Mouse (Mus musculus): ENCODE data around the gene Foxj1. TPM values are rescaled to one million over a fixed set of nuclear protein-coding genes. Genes with fewer than 3 reads are reported as not detected.

The Foxj1 gene
- polyA plus RNA-seq, 1 experiment from 2014 or later: 3.1 TPM

DNA sequence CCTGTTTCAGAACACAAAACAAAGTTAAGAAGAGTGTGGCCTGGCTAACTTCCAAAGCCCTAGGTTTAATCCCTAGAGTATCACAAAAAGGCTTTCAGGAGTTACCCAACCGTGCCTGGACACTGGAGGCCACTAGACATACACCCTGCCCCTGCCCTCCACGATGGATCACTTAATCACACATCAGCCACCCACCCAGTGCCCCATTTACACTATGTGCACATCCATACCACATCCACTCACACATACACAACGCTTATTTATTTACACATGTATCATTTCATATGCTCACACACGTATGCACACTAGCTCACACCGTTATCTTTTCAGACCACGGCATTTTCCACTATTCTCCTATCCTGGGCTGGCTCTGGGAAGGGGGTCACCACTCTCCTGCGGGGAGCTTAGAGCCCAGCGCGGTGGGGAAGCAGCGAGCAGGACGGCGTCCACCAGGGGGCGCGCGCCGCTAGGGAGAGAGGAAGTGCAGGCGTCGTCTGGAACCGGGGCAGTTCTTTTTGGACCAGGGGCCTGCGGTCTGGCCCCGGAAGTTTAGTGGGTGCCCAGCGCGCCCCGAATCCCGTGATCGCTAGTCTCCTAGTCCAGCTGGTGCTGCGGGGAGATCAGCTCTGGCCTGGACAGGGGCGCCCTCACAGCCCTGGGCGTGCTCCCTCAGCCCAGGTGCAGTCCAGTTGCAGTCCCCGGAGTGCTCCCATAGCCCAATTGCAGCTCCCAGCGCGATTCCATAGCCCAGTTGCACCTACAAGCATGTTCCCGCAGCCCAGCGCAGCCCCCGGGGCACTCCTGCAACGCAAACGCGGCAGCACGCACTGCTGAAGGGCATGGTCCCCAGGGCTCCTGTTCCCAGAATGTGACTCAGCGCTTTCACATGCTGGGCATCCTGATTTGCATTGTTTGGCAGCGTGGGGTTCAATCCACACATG lies 16.2 kb downstream of the Foxj1 start:
- H3K4me1 ChIP-seq (ENCODE audit: control insufficient read depth, insufficient read depth, low read length): no peaks in the 10 kb centered on the region
- peak; percentile 68 for ATAC-seq (ENCODE audit: insufficient read depth, low FRiP score, low TSS enrichment)
- H3K9me3 ChIP-seq (ENCODE audit: control insufficient read depth, low read length): no peaks in the 10 kb centered on the region
- H3K9ac ChIP-seq (ENCODE audit: low read length): peak overlapping the region; percentile 81
- no peaks in the 10 kb centered on the region for H3K36me3 ChIP-seq (ENCODE audit: control insufficient read depth, insufficient read depth, low read length)
- H3K27me3 ChIP-seq (ENCODE audit: control insufficient read depth, insufficient read depth, low read length): no peaks in the 10 kb centered on the region
- H3K27ac ChIP-seq (ENCODE audit: low read depth, low read length): no peak overlapping the region
- WGBS: 3% methylated on average over 39 of the region's 41 CpGs
- peak overlapping the region; percentile 97 for H3K4me2 ChIP-seq (ENCODE audit: low read depth)
- peak overlapping the region; percentile 37 for H3K4me3 ChIP-seq (ENCODE audit: low read depth, low read length)
- peak; percentile 88 for DNase-seq (ENCODE audit: low spot score)

DNA sequence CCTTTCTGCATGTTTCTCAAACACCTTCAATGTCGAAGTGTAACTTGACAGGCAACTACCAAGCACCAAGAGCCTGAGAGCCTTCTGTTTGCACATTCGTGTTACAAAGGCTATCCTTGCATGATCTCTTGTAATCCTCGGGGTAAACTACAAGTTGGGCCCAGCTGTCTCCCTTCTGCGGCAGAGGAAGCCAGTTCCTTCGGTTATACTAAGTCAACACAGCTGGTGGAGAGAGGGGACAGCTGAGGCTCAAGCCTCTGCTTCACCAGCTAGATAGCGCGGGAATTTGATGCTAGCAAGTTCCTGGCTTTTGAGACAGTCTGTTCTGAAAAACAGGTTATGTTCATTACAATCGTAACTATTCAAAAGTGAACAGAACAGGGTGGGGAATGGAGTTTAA lies 22.8 kb downstream of the Foxj1 start:
- no peaks in the 10 kb centered on the region for H3K27me3 ChIP-seq (ENCODE audit: control insufficient read depth, insufficient read depth, low read length)
- no peak overlapping the region for H3K4me3 ChIP-seq (ENCODE audit: low read depth, low read length)
- no peaks in the 10 kb centered on the region for H3K9me3 ChIP-seq (ENCODE audit: control insufficient read depth, low read length)
- H3K27ac ChIP-seq (ENCODE audit: low read depth, low read length): no peak overlapping the region
- no peak overlapping the region for H3K4me2 ChIP-seq (ENCODE audit: low read depth)
- no peaks in the 10 kb centered on the region for H3K36me3 ChIP-seq (ENCODE audit: control insufficient read depth, insufficient read depth, low read length)
- DNase-seq (ENCODE audit: low spot score) (no peak), ATAC-seq (ENCODE audit: insufficient read depth, low FRiP score, low TSS enrichment) (no peak)
- WGBS: 60% methylated on average over 8 of the region's 8 CpGs
- H3K9ac ChIP-seq (ENCODE audit: low read length): no peak overlapping the region
- no peaks in the 10 kb centered on the region for H3K4me1 ChIP-seq (ENCODE audit: control insufficient read depth, insufficient read depth, low read length)

DNA sequence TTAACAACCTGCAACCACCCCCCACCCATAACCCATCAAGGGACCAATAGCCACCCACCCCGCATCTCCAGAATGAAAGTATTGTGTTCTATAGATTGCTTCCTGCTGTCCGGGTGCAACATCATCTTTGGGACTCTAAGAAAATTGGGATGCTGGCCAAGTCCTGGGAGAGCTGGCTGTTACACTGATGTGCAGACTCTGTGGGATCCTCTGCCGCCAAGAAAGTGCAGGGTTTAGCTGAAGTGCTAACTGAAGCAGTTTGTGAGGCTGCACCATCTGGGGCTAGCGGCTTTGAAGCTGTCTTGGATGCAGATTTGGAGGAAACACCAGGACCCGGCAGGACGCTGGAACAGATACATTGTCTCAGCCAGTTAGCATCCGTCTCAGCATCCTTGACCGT lies 24.0 kb downstream of the Foxj1 start:
- Histone ChIP-seq H3K9ac (ENCODE audit: low read length) (no peak overlapping the region), H3K9me3 (ENCODE audit: control insufficient read depth, low read length) (no peaks in the 10 kb centered on the region), H3K36me3 (ENCODE audit: control insufficient read depth, insufficient read depth, low read length) (no peaks in the 10 kb centered on the region), H3K4me1 (ENCODE audit: control insufficient read depth, insufficient read depth, low read length) (no peaks in the 10 kb centered on the region), H3K4me2 (ENCODE audit: low read depth) (no peak overlapping the region), H3K27ac (ENCODE audit: low read depth, low read length) (no peak overlapping the region), H3K4me3 (ENCODE audit: low read depth, low read length) (no peak overlapping the region), H3K27me3 (ENCODE audit: control insufficient read depth, insufficient read depth, low read length) (no peaks in the 10 kb centered on the region)
- DNase-seq (ENCODE audit: low spot score) (no peak), ATAC-seq (ENCODE audit: insufficient read depth, low FRiP score, low TSS enrichment) (no peak)
- WGBS: 51% methylated on average over 8 of the region's 8 CpGs

DNA sequence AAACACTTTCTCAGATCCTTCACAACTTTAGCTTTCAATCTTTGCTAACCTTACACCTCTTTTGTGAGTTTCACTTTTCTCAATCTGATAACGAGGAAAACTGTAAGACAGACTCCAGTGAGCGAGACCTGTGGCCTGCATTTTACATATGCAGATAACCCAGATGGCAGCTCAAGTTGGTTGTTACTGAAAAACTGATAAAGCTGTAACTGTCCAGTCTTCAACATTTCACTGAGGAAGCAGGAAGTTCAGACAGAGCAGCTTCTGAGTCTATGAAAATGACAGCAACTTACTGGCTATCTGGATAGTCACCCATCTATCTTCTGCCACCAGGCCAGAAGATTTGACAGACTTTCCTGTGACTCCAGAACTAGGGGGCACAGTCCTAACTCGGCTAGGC lies 25.6 kb downstream of the Foxj1 start:
- H3K36me3 ChIP-seq (ENCODE audit: control insufficient read depth, insufficient read depth, low read length): peaks cover 2% of the 10 kb centered on the region; the same call in 1 of the 2 replicates
- H3K4me1 ChIP-seq (ENCODE audit: control insufficient read depth, insufficient read depth, low read length): peaks cover 4% of the 10 kb centered on the region

DNA sequence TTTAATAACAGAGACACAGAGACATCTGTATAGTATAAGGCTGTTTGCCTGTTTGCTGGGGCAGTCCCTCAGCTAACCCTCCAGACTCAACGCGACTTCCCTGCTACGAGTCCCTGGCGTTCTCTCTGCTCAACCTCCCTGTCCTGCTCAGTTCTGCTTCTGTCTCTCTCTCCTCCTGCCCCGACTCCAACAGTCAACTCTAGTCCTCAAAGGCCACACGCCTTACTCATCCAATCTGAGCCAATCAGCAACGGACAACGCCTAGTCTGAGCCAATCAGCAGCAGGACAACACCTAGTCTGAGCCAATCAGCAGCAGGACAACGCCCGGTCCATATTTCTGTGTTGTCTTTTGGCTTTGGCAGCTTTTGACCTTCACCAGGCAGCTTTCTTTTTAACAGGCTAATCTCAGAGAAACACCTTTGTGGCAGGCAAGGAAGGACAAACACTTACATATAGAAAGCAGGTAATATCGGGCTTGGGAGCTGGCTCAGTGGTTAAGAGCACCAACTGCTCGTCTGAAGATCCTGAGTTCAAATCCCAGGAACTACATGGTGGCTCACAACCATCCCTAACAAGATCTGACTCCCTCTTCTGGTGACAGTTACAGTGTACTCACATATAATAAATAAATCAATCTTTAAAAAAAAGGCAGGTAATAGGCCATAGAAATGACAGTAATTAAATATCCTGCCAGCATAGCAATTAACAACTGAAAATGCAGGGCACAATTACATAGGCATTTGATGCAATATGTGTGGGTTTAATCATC lies 27.3 kb downstream of the Foxj1 start:
- Histone ChIP-seq H3K9me3 (ENCODE audit: control insufficient read depth, low read length) (no peaks in the 10 kb centered on the region), H3K27me3 (ENCODE audit: control insufficient read depth, insufficient read depth, low read length) (no peaks in the 10 kb centered on the region), H3K36me3 (ENCODE audit: control insufficient read depth, insufficient read depth, low read length) (peaks cover 6% of the 10 kb centered on the region; the same call in 1 of the 2 replicates), H3K4me2 (ENCODE audit: low read depth) (no peak overlapping the region), H3K27ac (ENCODE audit: low read depth, low read length) (no peak overlapping the region), H3K9ac (ENCODE audit: low read length) (no peak overlapping the region), H3K4me3 (ENCODE audit: low read depth, low read length) (no peak overlapping the region), H3K4me1 (ENCODE audit: control insufficient read depth, insufficient read depth, low read length) (peaks cover 4% of the 10 kb centered on the region)
- ATAC-seq (ENCODE audit: insufficient read depth, low FRiP score, low TSS enrichment): no peak
- DNase-seq (ENCODE audit: low spot score): no peak
- WGBS: 92% methylated on average over 12 of the region's 12 CpGs

More for the DNA sequence above, 25.6 kb downstream of the Foxj1 start:
- no peak for DNase-seq (ENCODE audit: low spot score)
- Histone ChIP-seq H3K9ac (ENCODE audit: low read length) (no peak overlapping the region), H3K4me2 (ENCODE audit: low read depth) (no peak overlapping the region), H3K27ac (ENCODE audit: low read depth, low read length) (no peak overlapping the region), H3K27me3 (ENCODE audit: control insufficient read depth, insufficient read depth, low read length) (no peaks in the 10 kb centered on the region), H3K4me3 (ENCODE audit: low read depth, low read length) (no peak overlapping the region), H3K9me3 (ENCODE audit: control insufficient read depth, low read length) (no peaks in the 10 kb centered on the region)
- WGBS: 74% methylated on average over 3 of the region's 3 CpGs
- ATAC-seq (ENCODE audit: insufficient read depth, low FRiP score, low TSS enrichment): no peak

DNA sequence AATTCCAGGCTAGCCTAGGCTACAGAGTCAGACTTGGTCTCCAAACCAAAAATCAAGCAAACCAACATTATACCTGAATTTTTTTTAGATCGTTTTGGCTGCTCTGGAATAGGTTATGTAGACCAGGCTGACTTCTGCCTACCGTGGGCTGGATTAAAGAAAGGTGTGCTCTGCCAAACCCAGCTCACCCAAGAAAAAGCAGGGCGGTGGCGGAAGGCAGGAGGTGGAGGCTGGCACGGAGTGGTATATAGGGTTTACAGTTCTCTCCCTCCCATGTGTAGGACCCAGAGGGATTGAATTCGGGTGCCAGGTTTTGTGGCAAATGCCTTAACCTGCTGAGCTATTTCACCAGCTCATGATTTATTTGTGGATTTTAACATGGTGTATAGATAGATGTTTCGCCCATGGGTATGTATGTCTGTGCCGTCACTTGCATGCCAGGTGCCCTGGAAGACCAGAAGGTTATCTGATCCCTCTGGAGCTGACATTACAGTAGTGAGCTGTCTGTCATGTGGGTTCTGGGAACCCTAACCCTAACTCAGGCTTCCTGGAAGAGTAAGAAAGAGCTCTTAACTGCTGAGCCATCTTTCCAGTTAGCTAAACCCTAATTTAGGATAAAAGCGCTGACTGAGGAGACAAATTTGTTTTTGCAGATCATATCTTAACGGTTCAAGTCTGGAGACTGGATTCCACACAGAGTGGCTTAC lies 28.0 kb downstream of the Foxj1 start, which contains the start of gene Exoc7:
Gene Exoc7, minus strand, starts transcription at position 215 of the 707 bp plus-strand sequence.
- Histone ChIP-seq H3K27ac (ENCODE audit: low read depth, low read length) (no peak within 1 kb of the TSS), H3K9ac (ENCODE audit: low read length) (peak within 1 kb of the TSS; percentile 55), H3K4me2 (ENCODE audit: low read depth) (peak within 1 kb of the TSS; percentile 56), H3K27me3 (ENCODE audit: control insufficient read depth, insufficient read depth, low read length) (no peaks in the 10 kb centered on the region), H3K4me1 (ENCODE audit: control insufficient read depth, insufficient read depth, low read length) (peaks cover 4% of the 10 kb centered on the region), H3K9me3 (ENCODE audit: control insufficient read depth, low read length) (no peaks in the 10 kb centered on the region), H3K4me3 (ENCODE audit: low read depth, low read length) (peak within 1 kb of the TSS; percentile 47), H3K36me3 (ENCODE audit: control insufficient read depth, insufficient read depth, low read length) (peaks cover 6% of the 10 kb centered on the region)
- DNase-seq (ENCODE audit: low spot score): no peak
- no peak for ATAC-seq (ENCODE audit: insufficient read depth, low FRiP score, low TSS enrichment)
- 88% methylated on average over 10 of the region's 10 CpGs for WGBS

DNA sequence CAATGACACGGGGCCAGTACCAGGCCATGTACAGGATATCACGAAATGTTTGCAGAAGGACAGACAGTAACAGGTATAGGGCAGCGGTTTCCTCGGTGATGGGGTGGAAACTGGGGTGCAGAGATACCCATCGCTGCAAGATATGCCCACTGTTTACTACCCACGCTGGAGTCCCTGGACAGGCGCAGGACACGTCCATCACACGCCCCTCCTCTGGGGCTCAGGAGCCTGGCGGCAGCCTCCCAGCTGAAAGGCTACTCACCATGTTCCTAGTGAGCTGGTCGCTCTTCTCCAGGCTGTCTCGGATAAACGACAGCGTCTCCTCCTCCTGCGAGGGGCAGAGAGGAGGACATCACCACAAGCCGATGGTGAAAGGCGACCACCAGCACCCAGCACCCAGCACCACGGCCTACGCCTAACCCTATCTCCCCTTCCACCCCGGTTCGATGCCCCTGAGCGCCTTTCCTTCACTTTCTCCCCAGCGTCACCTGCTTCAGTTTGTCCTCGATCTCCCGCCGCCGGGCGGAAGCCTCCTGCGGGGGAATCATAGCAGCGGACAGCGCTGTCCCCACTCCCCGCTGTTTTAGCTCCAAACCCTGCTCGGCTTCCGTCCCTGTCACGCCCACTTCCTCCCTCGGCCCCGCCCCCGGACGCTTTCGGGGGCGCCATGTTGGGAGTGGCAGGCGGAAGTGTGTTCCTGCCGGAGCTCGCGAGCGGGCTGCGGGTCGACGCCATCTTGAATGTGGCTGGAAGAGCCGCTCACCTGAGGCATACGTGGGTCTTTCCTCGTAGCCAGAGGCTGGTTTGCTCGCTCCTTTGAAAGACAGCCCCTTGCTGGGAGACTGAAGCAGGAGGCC lies 28.8 kb downstream of the Foxj1 start:
- H3K9me3 ChIP-seq (ENCODE audit: control insufficient read depth, low read length): no peaks in the 10 kb centered on the region
- WGBS: 2% methylated on average over 53 of the region's 53 CpGs
- H3K4me1 ChIP-seq (ENCODE audit: control insufficient read depth, insufficient read depth, low read length): peaks cover 4% of the 10 kb centered on the region
- DNase-seq (ENCODE audit: low spot score): peak; percentile 98
- H3K9ac ChIP-seq (ENCODE audit: low read length): peak overlapping the region; percentile 55
- H3K4me3 ChIP-seq (ENCODE audit: low read depth, low read length): peak overlapping the region; percentile 47
- peaks cover 6% of the 10 kb centered on the region for H3K36me3 ChIP-seq (ENCODE audit: control insufficient read depth, insufficient read depth, low read length)
- H3K27me3 ChIP-seq (ENCODE audit: control insufficient read depth, insufficient read depth, low read length): no peaks in the 10 kb centered on the region
- H3K27ac ChIP-seq (ENCODE audit: low read depth, low read length): no peak overlapping the region
- peak overlapping the region; percentile 56 for H3K4me2 ChIP-seq (ENCODE audit: low read depth)
- peak; percentile 92 for ATAC-seq (ENCODE audit: insufficient read depth, low FRiP score, low TSS enrichment)

DNA sequence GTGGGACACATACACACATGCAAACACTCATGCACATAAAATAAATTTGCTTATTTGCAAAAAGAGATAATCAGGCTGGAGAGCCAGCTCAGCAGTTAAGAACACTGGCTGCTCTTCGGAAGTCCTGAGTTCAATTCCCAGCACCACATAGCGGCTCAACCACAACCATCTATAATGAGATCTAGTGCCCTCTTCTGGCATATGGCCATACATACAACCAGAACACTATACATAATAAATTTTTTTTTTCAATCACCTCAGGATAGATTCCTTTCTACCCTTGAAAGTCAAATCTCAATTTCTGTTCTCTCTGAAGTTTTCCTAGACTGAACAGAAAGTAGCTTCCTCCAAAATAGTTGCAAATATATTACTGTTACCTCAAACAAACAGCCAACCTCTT lies 29.8 kb downstream of the Foxj1 start:
- no peak overlapping the region for H3K9ac ChIP-seq (ENCODE audit: low read length)
- H3K36me3 ChIP-seq (ENCODE audit: control insufficient read depth, insufficient read depth, low read length): peaks cover 8% of the 10 kb centered on the region
- peaks cover 4% of the 10 kb centered on the region for H3K4me1 ChIP-seq (ENCODE audit: control insufficient read depth, insufficient read depth, low read length)
- DNase-seq (ENCODE audit: low spot score) (no peak), ATAC-seq (ENCODE audit: insufficient read depth, low FRiP score, low TSS enrichment) (no peak)
- no peaks in the 10 kb centered on the region for H3K27me3 ChIP-seq (ENCODE audit: control insufficient read depth, insufficient read depth, low read length)
- H3K27ac ChIP-seq (ENCODE audit: low read depth, low read length): no peak overlapping the region
- peak overlapping the region; percentile 56; the same call in 1 of the 2 replicates for H3K4me2 ChIP-seq (ENCODE audit: low read depth)
- H3K4me3 ChIP-seq (ENCODE audit: low read depth, low read length): no peak overlapping the region
- 97% methylated on average over 2 of the region's 2 CpGs for WGBS
- no peaks in the 10 kb centered on the region for H3K9me3 ChIP-seq (ENCODE audit: control insufficient read depth, low read length)

All from neural tube, embryonic 11.5 days (tissue).